Mouse (Mus musculus) bone marrow macrophage, adult 2 months (primary cell): ENCODE results near the gene Nr6a1.

ENCODE experiments used
- CTCF ChIP-seq: IDR thresholded peaks from 2 replicates; pipeline ENCODE4 v1.5.1; 2012; ENCODE audit warnings: low read depth, mild to moderate bottlenecking, low read length, moderate library complexity
- POLR2A ChIP-seq: IDR thresholded peaks from 2 replicates; pipeline ENCODE4 v1.6.1; 2012; ENCODE audit warnings: mild to moderate bottlenecking, low read depth, low read length, borderline replicate concordance

DNA sequence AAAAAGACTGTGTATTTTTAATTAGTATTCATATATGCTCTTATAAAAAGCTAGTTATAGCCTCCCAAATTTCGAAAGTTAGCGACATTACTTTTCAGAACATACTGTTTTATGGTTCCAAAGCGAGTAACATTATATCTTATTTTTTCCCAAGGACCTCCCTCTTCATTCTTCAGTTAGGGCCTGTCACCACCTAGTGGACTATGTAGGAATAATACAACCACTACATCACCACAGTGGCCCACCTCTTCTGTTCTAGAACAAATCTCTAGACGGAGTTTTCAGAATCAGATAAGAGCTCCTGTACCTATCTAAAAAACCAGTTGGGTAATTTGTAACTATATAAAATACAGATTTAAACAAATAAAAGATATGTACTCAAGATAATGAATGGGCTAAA, 63.5 kb downstream of the Nr6a1 start:
- no peak for TF ChIP-seq CTCF
- no peak for TF ChIP-seq POLR2A
